Mouse (Mus musculus) common myeloid progenitor, adult 5-6 weeks (primary cell): ENCODE measurements at regions not wholly inside any gene's neighbourhood (a gene's known extent, or its start where the extent isn't known, plus 50 kb on each side); places are given as distances from the start of the nearest gene placed in this dataset.

Source experiments
- ATAC-seq: replicated peaks from 2 replicates; pipeline ENCODE4 v1.8.0; 2016; ENCODE audit warnings: low read depth, mild to moderate bottlenecking, moderate TSS enrichment, inconsistent platforms; ENCODE audit not compliant: poor library complexity, severe bottlenecking

GRCm38 (mm10) chr6:117652012-117652411 is 189.0 kb upstream of the Zfp637 start:
- no peak for ATAC-seq

- ATAC-seq, result no peak
These were observed 188.1 kb upstream of the Zfp637 start for GRCm38 (mm10) chr6:117652917-117653316.

DNA sequence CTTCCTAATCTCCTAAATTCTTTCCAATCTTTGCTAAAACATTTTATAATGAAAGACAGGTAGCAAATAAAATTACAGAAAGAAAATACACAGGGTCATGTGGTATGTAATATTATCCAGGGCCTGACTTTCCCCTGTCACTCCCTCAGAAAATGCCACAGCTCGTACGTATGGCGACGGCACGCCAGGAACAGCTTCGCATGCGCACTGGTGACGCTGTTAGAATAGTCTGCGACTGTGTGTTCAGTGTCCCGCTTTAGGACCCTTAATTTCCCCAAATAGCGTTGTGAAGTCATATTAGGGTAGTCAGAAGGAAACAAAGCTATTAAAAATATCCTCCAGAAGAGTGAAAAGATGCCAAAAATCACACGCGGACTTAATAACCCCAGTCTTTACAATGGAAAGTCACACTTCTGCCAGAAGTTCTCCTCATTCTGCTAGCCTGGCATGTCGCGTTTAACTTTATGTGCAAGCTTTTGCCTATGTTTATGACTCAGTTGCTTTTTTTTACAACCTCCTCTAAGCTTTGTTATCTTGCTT is 187.0 kb upstream of the Zfp637 start:
- ATAC-seq, result no peak

DNA sequence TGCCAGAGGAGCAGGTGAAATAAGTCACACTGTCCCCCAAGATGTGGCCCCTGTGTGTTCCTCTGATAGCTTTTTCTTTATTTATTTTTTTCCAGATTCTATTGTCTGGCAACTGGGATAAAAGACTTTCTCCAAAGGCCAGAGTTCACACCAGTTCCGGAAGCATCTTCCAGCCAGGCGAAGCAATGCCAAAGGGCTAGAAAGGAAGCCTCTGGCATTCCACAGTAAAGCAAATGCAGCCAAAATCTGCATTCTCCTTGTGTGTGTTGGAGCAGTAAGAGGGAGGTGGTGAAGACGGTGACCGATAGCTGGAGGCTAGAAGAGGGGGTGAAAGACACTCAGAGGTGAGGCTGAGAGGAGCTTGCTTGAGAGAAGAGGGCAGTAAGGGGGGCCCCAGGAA is 185.0 kb upstream of the Zfp637 start:
- no peak for ATAC-seq

DNA sequence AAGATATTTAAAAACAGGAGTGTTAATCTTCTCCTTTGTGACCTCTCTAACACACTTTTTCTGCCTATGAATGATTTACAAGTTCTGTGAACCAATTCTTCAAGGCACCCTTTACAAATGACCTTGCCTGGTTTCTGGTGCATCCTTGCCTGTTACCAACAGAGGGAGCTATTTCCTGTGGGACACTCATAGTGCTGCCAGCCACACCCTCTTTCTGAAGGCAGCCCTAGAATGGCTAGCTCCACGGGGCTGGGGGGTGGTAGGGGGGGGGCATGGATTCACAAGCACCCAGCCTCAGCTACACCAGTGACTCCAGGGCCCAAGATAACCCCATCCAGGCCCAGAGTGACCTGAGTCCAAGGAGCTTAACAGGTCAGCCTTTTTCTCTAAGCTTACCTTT is 180.4 kb upstream of the Zfp637 start:
- ATAC-seq, result peak; percentile 85

DNA sequence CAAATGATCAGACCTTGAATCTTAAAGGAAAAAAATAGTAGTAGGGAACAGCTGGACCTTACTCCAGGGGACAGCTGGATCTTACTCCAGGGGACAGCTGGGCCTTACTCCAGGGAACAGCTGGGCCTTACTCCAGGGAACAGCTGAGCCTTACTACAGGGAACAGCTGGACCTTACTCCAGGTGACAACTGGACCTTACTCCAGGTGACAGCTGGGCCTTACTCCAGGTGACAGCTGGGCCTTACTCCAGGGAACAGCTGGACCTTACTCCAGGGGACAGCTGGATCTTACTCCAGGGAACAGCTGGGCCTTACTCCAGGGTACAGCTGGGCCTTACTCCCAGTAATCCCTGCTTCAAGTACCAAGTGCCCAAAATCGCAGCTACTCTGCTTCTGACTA is 178.3 kb upstream of the Zfp637 start:
- ATAC-seq, result no peak

DNA sequence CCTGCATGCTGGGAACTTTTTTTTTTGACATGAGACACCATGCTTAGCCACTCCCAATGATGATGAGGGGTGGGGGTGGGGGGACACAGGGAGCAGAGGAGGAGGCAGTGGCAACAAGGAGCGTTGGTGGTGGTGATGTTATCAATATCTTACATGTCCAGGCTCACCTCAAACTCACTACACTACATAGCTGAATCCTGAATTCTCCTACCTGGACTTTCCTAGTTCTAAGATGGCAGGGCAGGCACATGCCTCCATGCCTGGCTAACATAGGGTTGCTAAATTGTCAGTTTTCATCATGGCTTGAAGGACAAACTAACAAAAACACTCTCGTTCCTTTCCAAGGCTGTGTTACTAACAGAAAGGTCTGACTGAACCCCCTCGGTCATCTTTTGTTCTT is 170.6 kb upstream of the Zfp637 start:
- ATAC-seq, result no peak

- no peak for ATAC-seq
These were observed 170.0 kb upstream of the Zfp637 start for GRCm38 (mm10) chr6:117670792-117671525.

GRCm38 (mm10) chr6:117675059-117675800 is 165.8 kb upstream of the Zfp637 start:
- peak; percentile 70 for ATAC-seq

- peak; percentile 68 for ATAC-seq
These were observed 164.7 kb upstream of the Zfp637 start for GRCm38 (mm10) chr6:117676064-117676821.

DNA sequence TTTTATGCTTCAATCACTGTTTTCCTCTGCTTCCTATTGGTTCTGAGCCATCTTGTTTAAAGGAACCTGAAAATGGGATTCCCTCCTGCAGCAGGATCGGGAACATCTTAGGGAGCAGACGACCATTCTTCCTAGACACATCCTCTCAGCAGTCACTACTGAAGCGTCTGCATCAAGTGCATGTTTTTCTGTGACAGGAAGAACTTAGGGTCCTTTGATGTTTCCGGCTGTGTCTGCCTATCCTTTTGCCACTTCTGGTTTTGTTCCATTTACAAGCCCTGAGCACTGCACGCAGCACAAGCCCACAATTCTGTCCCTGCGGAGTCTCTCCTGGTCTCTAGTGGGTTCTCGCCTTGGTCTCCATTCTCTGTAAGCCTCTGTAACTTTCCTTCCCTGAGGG is 163.9 kb upstream of the Zfp637 start:
- ATAC-seq, result no peak

GRCm38 (mm10) chr6:117677821-117678220 is 163.2 kb upstream of the Zfp637 start:
- ATAC-seq, result no peak

DNA sequence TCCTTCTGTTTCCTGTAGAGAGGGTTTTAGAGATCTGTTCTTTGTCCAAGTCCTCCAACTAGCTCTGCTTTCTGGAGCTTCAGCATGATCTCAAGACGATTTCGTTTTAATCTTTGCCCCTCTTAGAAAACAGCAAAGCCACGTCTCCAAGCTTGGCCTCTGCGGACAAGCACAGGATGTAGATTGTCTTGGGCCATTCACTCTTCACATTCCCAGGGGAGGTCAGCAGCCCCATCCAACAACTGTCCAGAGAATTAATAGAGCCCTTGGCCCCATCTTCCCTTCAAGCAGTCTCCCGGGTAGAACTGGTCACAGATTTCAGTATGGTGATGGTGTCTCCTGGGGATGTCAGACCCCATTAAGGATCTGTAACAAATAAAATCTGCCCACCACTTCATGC is 162.7 kb upstream of the Zfp637 start:
- no peak for ATAC-seq

GRCm38 (mm10) chr6:117678877-117679276 is 162.1 kb upstream of the Zfp637 start:
- no peak for ATAC-seq

- no peak for ATAC-seq
These were observed 154.8 kb upstream of the Zfp637 start for GRCm38 (mm10) chr6:117686212-117686611.

DNA sequence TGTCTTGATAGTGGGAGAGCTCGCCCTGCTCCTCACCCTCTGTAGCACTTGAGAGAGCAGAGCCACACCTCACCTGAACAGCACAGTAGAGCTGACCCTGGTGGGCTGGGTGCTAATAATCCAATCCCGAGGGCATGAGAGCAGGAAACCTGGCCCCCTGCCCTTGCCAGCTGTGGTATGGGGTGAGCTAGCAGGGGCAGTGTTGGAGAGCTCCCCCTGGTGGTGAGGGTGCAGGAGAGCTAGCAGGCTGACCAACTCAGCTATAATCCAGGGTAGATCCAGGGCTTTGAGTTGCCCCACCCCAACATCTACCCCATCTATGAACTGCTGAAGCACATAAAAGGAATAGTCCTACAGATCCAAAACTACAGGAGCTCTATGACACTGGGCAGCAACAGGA is 153.9 kb upstream of the Zfp637 start:
- 0 out of 2 replicates have a peak, but pooled peaks have one; percentile 39 for ATAC-seq

- no peak for ATAC-seq
These were observed 152.3 kb upstream of the Zfp637 start for GRCm38 (mm10) chr6:117688664-117689178.

- no peak for ATAC-seq
These were observed 140.7 kb upstream of the Zfp637 start for GRCm38 (mm10) chr6:117700286-117700685.

GRCm38 (mm10) chr6:117701547-117701946 is 139.4 kb upstream of the Zfp637 start:
- ATAC-seq, result no peak

GRCm38 (mm10) chr6:117706006-117706405 is 135.0 kb upstream of the Zfp637 start:
- ATAC-seq, result no peak
